In genomic region chr4:46165831-46166230, GRCm38 (mm10) we compare ENCODE assay signal across 22 mouse cellular contexts. TPM values are rescaled to one million over a fixed set of nuclear protein-coding genes. Genes with fewer than 3 reads are reported as not detected.
DNase-seq lines count a peak whose midpoint lies in the region; ATAC-seq lines count a peak whose summit lies in the region.
"Had no signal": no experiment of that assay in that cellular context is flagged by ENCODE, and none has a peak within 500 bp of the region (broad histone marks: within the 10 kb centered on the region; RNA-seq: fewer than 3 reads in every experiment).

No protein-coding gene starts in this region.

- peak; percentile 28 for DNase-seq in lung, postnatal 36 days
- no peak for DNase-seq in lung, postnatal 10 days
- peak; percentile 61 for DNase-seq in fat pad, adult 2 months (ENCODE audit: extremely low read depth, low read depth, low spot score)
- no peak for DNase-seq in cerebellum, adult 11 months
- no peak for DNase-seq in embryo, embryonic 10.5 days (ENCODE audit: low spot score)
- DNase-seq: adrenal gland, adult 8-10 months; adrenal gland, postnatal 25 days; cerebellum, adult 2 months; cerebellum, adult 9-11 months; cerebellum, postnatal 25 days; embryo, embryonic 11 days; forebrain, postnatal 0 days; gastrocnemius, postnatal 25 days; heart, adult 2 months; heart, postnatal 14 days; heart, postnatal 4 days had no signal

- 0 out of 2 replicates have a peak, but pooled peaks have one; percentile 20 for ATAC-seq in megakaryocyte progenitor cell, adult 5-6 weeks (replicated peaks; ENCODE audit: poor library complexity)
- ATAC-seq: CD4-positive, CD25-positive, alpha-beta regulatory T cell, adult 4 months; forebrain, embryonic 13.5 days; forebrain, postnatal 0 days; hindbrain, postnatal 0 days; inflammation-experienced regulatory T-cells, adult 6 months; intestine, embryonic 16.5 days had no signal

RNA-seq across cellular contexts. Expression of gene Tstd2, which starts 27.3 kb away (rescaled TPM):
- 22.1 and 23.8 TPM in 2 replicates for total RNA-seq in megakaryocyte progenitor cell, adult 5-6 weeks (2015)
- 30.9 and 40.3 TPM in 2 replicates for total RNA-seq in megakaryocyte progenitor cell, adult 5-6 weeks (2017)

RNA-seq across cellular contexts. Expression of gene Ncbp1, which starts 27.4 kb away (rescaled TPM):
- 81.5 and 82.3 TPM in 2 replicates for total RNA-seq in megakaryocyte progenitor cell, adult 5-6 weeks (2015)
- 108 and 109 TPM in 2 replicates for total RNA-seq in megakaryocyte progenitor cell, adult 5-6 weeks (2017)

RNA-seq across cellular contexts. Expression of gene Xpa, which starts 30.3 kb away (rescaled TPM):
- total RNA-seq in megakaryocyte progenitor cell, adult 5-6 weeks (2015) = 32.8 and 48.7 TPM in 2 replicates
- 30.5 and 32.7 TPM in 2 replicates for total RNA-seq in megakaryocyte progenitor cell, adult 5-6 weeks (2017)

Comparison
In these comparisons a context has a peak if more than half of its experiments do, and no peak if none do; other contexts are left out.
1. DNase-seq: peak in lung, postnatal 36 days (single experiment) and fat pad, adult 2 months (single experiment); none in lung, postnatal 10 days (single experiment), cerebellum, adult 11 months (single experiment) and embryo, embryonic 10.5 days (single experiment).